ENCODE assay signal across 9 mouse cellular contexts in genomic region chr8:48222429-48222769, GRCm38 (mm10).
A peak's percentile ranks its signal among the peaks of the same experiment; 100 is the strongest.
DNase-seq lines count a peak whose midpoint lies in the region; ATAC-seq and TF ChIP-seq lines count a peak whose summit lies in the region.
"Had no signal": no experiment of that assay in that cellular context is flagged by ENCODE, and none has a peak within 500 bp of the region (broad histone marks: within the 10 kb centered on the region; RNA-seq: fewer than 3 reads in every experiment).

No protein-coding gene starts in this region.

- H3K27me3 ChIP-seq in spleen, adult 2 months (ENCODE audit: control insufficient read depth, insufficient read depth, low read length) = no peaks in the 10 kb centered on the region
- H3K27me3 ChIP-seq in embryonic facial prominence, embryonic 11.5 days (ENCODE audit: control insufficient read depth, insufficient read depth, low read length) = no peaks in the 10 kb centered on the region
- H3K27me3 ChIP-seq in heart, adult 2 months (ENCODE audit: control insufficient read depth, insufficient read depth, low read length) = no peaks in the 10 kb centered on the region
- no peaks in the 10 kb centered on the region for H3K27me3 ChIP-seq in kidney, adult 2 months (replicated peaks; ENCODE audit: control insufficient read depth, insufficient read depth, low read length)
- peaks cover 2% of the 10 kb centered on the region; the same call in 1 of the 2 replicates for H3K27me3 ChIP-seq in limb, embryonic 11.5 days (ENCODE audit: control insufficient read depth, insufficient read depth, low read length)
- no peaks in the 10 kb centered on the region for H3K27me3 ChIP-seq in midbrain, embryonic 15.5 days (replicated peaks)
- H3K27me3 ChIP-seq in stomach, embryonic 15.5 days (replicated peaks) = no peaks in the 10 kb centered on the region

- TF ChIP-seq EP300 in heart, adult 2 months (IDR thresholded peaks at IDR 0.05; ENCODE audit: insufficient read depth, low read depth, low read length) = 0 out of 2 replicates have a peak, but pooled peaks have one; percentile 28

- H3K36me3 ChIP-seq in spleen, adult 2 months (ENCODE audit: control insufficient read depth, insufficient read depth, low read length) = no peaks in the 10 kb centered on the region
- H3K36me3 ChIP-seq in embryonic facial prominence, embryonic 11.5 days (replicated peaks; ENCODE audit: control insufficient read depth, insufficient read depth, low read depth, low read length) = no peaks in the 10 kb centered on the region
- H3K36me3 ChIP-seq in heart, adult 2 months (ENCODE audit: control insufficient read depth, insufficient read depth, low read length) = no peaks in the 10 kb centered on the region
- no peaks in the 10 kb centered on the region for H3K36me3 ChIP-seq in kidney, adult 2 months (ENCODE audit: control insufficient read depth, insufficient read depth, low read length)
- H3K36me3 ChIP-seq in limb, embryonic 11.5 days (ENCODE audit: control insufficient read depth, insufficient read depth, low read length) = no peaks in the 10 kb centered on the region; the same call in 1 of the 2 replicates
- H3K36me3 ChIP-seq in midbrain, embryonic 15.5 days (replicated peaks) = no peaks in the 10 kb centered on the region
- no peaks in the 10 kb centered on the region for H3K36me3 ChIP-seq in stomach, embryonic 15.5 days
- H3K36me3 ChIP-seq: G1E had no signal

- ATAC-seq in embryonic facial prominence, embryonic 11.5 days (replicated peaks; ENCODE audit: insufficient number of reproducible peaks, low FRiP score, low TSS enrichment, low read depth) = peak; percentile 55; the same call in 1 of the 2 replicates
- no peak; the same call in 1 of the 2 replicates for ATAC-seq in limb, embryonic 11.5 days (ENCODE audit: insufficient number of reproducible peaks, low FRiP score, low TSS enrichment, low read depth)
- ATAC-seq in midbrain, embryonic 15.5 days (replicated peaks) = peak; percentile 77
- ATAC-seq in stomach, embryonic 15.5 days (ENCODE audit: insufficient read depth, low FRiP score, low read depth) = peak; percentile 69

- peak overlapping the region; percentile 42 for H3K9ac ChIP-seq in embryonic facial prominence, embryonic 11.5 days (replicated peaks; ENCODE audit: low read length)
- 0 out of 2 replicates have a peak overlapping the region, but pooled peaks have one; percentile 51 for H3K9ac ChIP-seq in heart, adult 2 months (ENCODE audit: low read depth, low read length)
- H3K9ac ChIP-seq in limb, embryonic 11.5 days (ENCODE audit: low read length) = peak overlapping the region; percentile 17; the same call in 1 of the 2 replicates
- peak overlapping the region; percentile 25 for H3K9ac ChIP-seq in midbrain, embryonic 15.5 days
- H3K9ac ChIP-seq in stomach, embryonic 15.5 days = 0 out of 2 replicates have a peak overlapping the region, but pooled peaks have one; percentile 6

- no peak overlapping the region for H3K27ac ChIP-seq in spleen, adult 2 months (ENCODE audit: insufficient read depth, low read length)
- H3K27ac ChIP-seq in embryonic facial prominence, embryonic 11.5 days (replicated peaks; ENCODE audit: low read depth, low read length) = no peak overlapping the region
- no peak overlapping the region for H3K27ac ChIP-seq in heart, adult 2 months
- H3K27ac ChIP-seq in kidney, adult 2 months (ENCODE audit: insufficient read depth, low read depth, low read length) = no peak overlapping the region
- no peak overlapping the region for H3K27ac ChIP-seq in limb, embryonic 11.5 days (replicated peaks; ENCODE audit: low read depth, low read length)
- no peak overlapping the region for H3K27ac ChIP-seq in midbrain, embryonic 15.5 days
- H3K27ac ChIP-seq in stomach, embryonic 15.5 days = no peak overlapping the region

- H3K4me3 ChIP-seq in spleen, adult 2 months (ENCODE audit: extremely low read depth, insufficient read depth, insufficient read length) = no peak overlapping the region
- no peak overlapping the region for H3K4me3 ChIP-seq in embryonic facial prominence, embryonic 11.5 days (ENCODE audit: low read depth, low read length)
- peak overlapping the region; percentile 13 for H3K4me3 ChIP-seq in heart, adult 2 months
- H3K4me3 ChIP-seq in kidney, adult 2 months (ENCODE audit: insufficient read depth, low read depth, low read length) = peak overlapping the region; percentile 44
- H3K4me3 ChIP-seq in limb, embryonic 11.5 days (ENCODE audit: low read depth, low read length) = no peak overlapping the region
- H3K4me3 ChIP-seq in midbrain, embryonic 15.5 days = peak overlapping the region; percentile 25
- peak overlapping the region; percentile 41 for H3K4me3 ChIP-seq in stomach, embryonic 15.5 days (replicated peaks)

- DNase-seq in spleen, adult 2 months (ENCODE audit: low read depth in 1 of 2, low spot score in 2 of 2) = peak in 1 of 2 experiments; percentile 15
- no peak for DNase-seq in spleen, adult 12 weeks (ENCODE audit: low spot score)
- DNase-seq in embryonic facial prominence, embryonic 11.5 days (ENCODE audit: low spot score) = peak; percentile 95
- peak; percentile 74 to 85 for DNase-seq in heart, adult 2 months
- peak; percentile 86 for DNase-seq in kidney, adult 2 months
- peak; percentile 95 for DNase-seq in limb, embryonic 11.5 days (ENCODE audit: low spot score)

- H3K79me2 ChIP-seq in heart, adult 2 months (replicated peaks; ENCODE audit: control insufficient read depth, insufficient read depth, low read length) = no peaks in the 10 kb centered on the region

- no peaks in the 10 kb centered on the region for H3K9me3 ChIP-seq in embryonic facial prominence, embryonic 11.5 days (replicated peaks; ENCODE audit: control insufficient read depth, low read length)
- no peaks in the 10 kb centered on the region for H3K9me3 ChIP-seq in limb, embryonic 11.5 days (ENCODE audit: control insufficient read depth, low read length)
- H3K9me3 ChIP-seq in midbrain, embryonic 15.5 days = no peaks in the 10 kb centered on the region
- H3K9me3 ChIP-seq in stomach, embryonic 15.5 days = no peaks in the 10 kb centered on the region

- peak; percentile 37; the same call in 1 of the 2 replicates for TF ChIP-seq CTCF in spleen, adult 2 months (IDR thresholded peaks at IDR 0.05; ENCODE audit: extremely low read depth, insufficient read depth, insufficient read length, insufficient replicate concordance)
- peak; percentile 95 for TF ChIP-seq CTCF in heart, adult 2 months (IDR thresholded peaks at IDR 0.05)
- TF ChIP-seq CTCF in kidney, adult 2 months (conservative IDR thresholded peaks at IDR 0.05; ENCODE audit: insufficient read depth, insufficient read length, low read depth, low read length) = peak; percentile 97

- H3K4me1 ChIP-seq in spleen, adult 2 months (ENCODE audit: control insufficient read depth, insufficient read depth, insufficient read length) = no peaks in the 10 kb centered on the region
- peaks cover 2% of the 10 kb centered on the region; the same call in 1 of the 2 replicates for H3K4me1 ChIP-seq in embryonic facial prominence, embryonic 11.5 days (ENCODE audit: control insufficient read depth, insufficient read depth, low read length)
- H3K4me1 ChIP-seq in heart, adult 2 months (ENCODE audit: control insufficient read depth, insufficient read depth, low read length) = no peaks in the 10 kb centered on the region; the same call in 1 of the 2 replicates
- H3K4me1 ChIP-seq in kidney, adult 2 months (ENCODE audit: control insufficient read depth, insufficient read depth, low read length) = 0 out of 2 replicates have a peak, but pooled peaks cover 3% of the 10 kb centered on the region
- H3K4me1 ChIP-seq in limb, embryonic 11.5 days (ENCODE audit: control insufficient read depth, insufficient read depth, low read length) = peaks cover 20% of the 10 kb centered on the region
- H3K4me1 ChIP-seq in midbrain, embryonic 15.5 days = peaks cover 35% of the 10 kb centered on the region
- H3K4me1 ChIP-seq in stomach, embryonic 15.5 days = no peaks in the 10 kb centered on the region

- TF ChIP-seq POLR2A in spleen, adult 2 months (IDR thresholded peaks at IDR 0.05; ENCODE audit: low read depth, low read length) = no peak
- TF ChIP-seq POLR2A in heart, adult 2 months (IDR thresholded peaks at IDR 0.05; ENCODE audit: insufficient read depth, low read depth, low read length) = no peak
- TF ChIP-seq POLR2A in kidney, adult 2 months (IDR thresholded peaks at IDR 0.05; ENCODE audit: low read depth, low read length) = no peak

- peak overlapping the region; percentile 30 for H3K4me2 ChIP-seq in embryonic facial prominence, embryonic 11.5 days (ENCODE audit: low read depth, low read length)
- H3K4me2 ChIP-seq in limb, embryonic 11.5 days (ENCODE audit: low read depth, severe bottlenecking) = peak overlapping the region; percentile 45
- peak overlapping the region; percentile 58 for H3K4me2 ChIP-seq in midbrain, embryonic 15.5 days
- peak overlapping the region; percentile 72 for H3K4me2 ChIP-seq in stomach, embryonic 15.5 days

- 19% methylated on average over 11 of the region's 11 CpGs for WGBS in spleen, adult 2 months
- WGBS in embryonic facial prominence, embryonic 11.5 days = 15% methylated on average over 11 of the region's 11 CpGs
- WGBS in heart, adult 2 months = 10% methylated on average over 11 of the region's 11 CpGs
- WGBS in kidney, adult 2 months = 10% methylated on average over 11 of the region's 11 CpGs
- WGBS in limb, embryonic 11.5 days = 14% methylated on average over 11 of the region's 11 CpGs
- WGBS in midbrain, embryonic 15.5 days = 8% methylated on average over 11 of the region's 11 CpGs
- 14% methylated on average over 11 of the region's 11 CpGs for WGBS in stomach, embryonic 15.5 days

- intact Hi-C loops in heart, adult 2 months (cut with DNase I) = loop anchor here (1.0 to 10.0 kb wide), 3 partner anchors 305 to 815 kb away; partner anchors contain the start of gene Tenm3

Comparison
In these comparisons a context has a peak if more than half of its experiments do, and no peak if none do; other contexts are left out.
1. H3K4me3 ChIP-seq: peak in heart, adult 2 months (single experiment), kidney, adult 2 months (single experiment), midbrain, embryonic 15.5 days (single experiment) and stomach, embryonic 15.5 days (single experiment); none in spleen, adult 2 months (single experiment), embryonic facial prominence, embryonic 11.5 days (single experiment) and limb, embryonic 11.5 days (single experiment).
2. CTCF ChIP-seq: peak in every context shown above with its lines; median percentile 97 in kidney, adult 2 months; 95 in heart, adult 2 months; 37 in spleen, adult 2 months.
3. Peak in every context shown above with its lines, with median percentiles within 50 percentile points of each other: H3K4me2 ChIP-seq and H3K9ac ChIP-seq.